Mouse (Mus musculus) skeletal muscle tissue, adult 2 months (tissue): ENCODE data around the gene Tcea2.

Experiments used
- DNase-seq: peaks from one replicate; pipeline ENCODE4 v3.0.0-alpha.2; 2012; ENCODE audit warnings: low read depth, low spot score

Tcea2 gene

DNA sequence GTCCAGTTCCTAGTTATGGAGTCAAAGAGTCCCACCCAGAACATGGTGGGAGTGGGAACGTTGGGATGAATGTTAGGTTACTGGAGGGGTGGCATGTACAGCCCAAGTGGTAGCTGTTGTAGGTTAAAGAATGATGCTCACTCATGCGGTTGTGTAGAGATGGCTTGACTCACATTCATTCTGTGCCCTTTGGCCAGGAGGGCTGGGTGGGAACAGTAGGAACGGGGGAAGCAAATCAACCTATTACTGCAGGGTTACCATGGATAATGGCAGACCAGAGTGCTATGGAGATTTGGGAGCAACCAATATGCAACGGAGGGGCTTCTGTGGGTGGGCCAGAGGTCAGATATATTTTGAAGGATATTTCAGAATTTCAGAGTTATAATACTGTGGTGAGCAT is 5.2 kb upstream of the Tcea2 start:
- no peak for DNase-seq

DNA sequence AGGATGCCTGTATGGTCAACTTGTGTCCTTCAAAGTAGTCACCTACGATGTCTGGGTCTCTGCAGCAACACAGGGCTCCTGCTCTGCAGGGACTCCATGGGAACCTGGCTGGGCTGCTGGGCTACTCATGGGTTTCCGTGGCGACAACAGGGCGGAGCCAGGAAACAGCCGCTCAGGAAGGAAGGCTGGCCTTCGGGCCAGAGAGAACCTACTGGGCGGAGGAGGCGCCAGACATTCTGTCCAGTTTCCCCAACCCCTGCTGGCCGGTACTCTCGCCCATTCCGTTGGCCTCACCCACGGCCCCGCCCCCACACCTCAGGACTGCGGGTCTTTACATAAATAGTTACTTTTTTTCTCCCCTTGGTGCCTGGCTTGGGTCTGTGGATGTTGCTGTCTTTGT is 4.7 kb upstream of the Tcea2 start:
- DNase-seq = peak; percentile 47

DNA sequence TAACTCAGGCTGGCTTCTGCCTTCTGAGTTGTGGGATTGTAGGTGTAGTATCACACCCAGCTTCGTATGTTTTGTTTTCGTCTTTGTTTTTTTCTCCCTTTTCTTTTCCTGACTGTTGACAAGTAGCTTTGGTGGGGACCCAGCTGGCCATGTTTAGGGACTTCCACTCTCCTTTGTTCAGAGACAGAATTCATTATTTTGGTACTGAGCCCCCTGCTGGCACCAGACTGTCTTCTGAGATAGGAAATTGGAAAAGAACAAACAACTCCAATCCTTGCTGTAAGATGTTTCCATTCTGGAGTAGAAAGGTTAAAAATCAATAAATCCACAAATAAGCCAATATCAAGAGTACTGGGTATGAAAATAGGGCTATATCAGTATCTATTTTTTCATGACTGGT is 3.7 kb upstream of the Tcea2 start:
- DNase-seq = no peak

DNA sequence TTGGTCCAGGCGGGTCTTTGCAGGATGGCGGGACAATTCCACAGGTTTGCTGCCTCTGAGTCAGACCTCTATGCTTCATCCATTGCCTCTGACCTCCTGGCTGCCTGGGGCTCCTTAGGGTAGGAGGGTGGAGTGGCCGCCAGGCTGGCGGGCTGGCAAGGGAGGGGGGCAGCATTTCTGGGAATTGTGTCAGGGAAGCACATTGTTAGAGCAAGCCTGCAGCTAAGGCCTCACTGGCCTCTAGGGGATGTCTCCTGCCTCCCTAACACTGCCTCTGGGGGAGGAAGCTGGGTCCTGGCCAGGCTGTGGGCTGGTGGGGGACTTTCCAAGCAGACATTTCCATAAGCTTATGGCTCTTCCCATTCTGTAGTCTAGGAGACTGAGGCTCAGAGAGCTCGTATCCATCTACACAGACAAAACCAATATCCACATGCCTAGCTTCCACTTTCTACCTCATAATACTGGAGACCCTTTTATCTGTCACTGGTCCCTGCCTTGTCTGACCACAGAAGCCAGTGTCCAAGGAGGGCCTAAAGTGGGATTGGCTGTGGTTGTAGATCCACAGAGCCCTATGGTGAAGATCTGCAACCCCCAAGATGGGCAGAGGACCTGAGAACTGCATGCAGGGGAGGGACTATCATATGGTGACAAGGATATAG is 2.9 kb upstream of the Tcea2 start:
- peak; percentile 22 for DNase-seq

DNA sequence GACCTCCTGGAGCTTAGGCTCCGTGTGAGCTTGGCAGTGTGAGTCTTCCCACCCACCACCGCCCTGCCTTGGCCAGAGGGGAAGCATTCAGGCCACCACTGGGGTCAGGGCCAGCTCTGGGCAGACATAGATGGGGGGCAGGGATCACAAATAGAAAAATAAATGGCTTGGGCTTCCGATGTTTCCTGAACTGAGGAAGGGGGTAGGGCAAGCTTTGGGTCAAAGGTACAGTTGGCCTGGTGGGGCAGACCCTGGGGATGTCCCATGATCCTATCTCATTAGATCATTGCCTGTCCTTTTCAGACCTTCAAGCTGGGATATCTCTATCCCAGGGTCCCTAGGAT is 2.4 kb upstream of the Tcea2 start:
- DNase-seq = no peak

DNA sequence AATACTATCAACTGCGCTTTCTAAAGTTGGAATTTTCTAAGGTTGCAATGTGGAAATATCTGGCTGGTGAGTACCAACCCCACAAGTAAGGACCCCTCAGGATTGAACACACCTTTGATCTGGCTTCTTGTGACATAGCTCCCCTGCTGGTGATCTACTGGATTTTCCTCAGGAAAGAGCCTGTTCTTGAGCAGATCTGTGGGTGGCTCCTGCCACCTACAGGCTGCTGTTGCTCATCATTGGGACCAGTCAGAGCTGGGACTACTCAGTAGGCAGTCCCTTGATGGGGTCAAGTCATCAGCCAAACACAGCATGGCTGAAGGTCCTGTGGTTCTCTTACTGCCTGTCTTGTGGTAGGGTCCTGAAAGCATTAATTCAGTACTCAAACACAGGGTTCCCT is 1.3 kb upstream of the Tcea2 start:
- DNase-seq = peak; percentile 75

DNA sequence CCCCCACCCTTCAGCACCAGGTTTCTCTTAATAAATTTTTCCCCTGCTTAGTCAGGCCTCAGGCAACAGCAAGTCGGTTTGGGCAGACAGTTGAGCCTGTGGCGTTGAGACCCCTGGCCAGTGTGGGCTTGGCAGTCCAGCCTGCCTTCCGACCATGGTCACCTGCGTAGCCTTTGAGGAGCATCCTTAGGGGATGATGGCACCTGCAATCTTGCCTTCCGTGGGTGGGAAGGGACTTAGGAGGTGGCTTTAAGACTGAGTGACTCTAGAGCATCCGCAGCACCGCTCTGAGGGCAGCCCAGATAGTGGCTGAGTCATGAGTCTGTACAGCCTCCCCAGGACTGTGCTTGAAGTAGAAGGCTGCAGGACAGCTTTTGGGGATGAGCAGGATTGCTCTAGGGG is 607 bp downstream of the Tcea2 start:
- DNase-seq = no peak

DNA sequence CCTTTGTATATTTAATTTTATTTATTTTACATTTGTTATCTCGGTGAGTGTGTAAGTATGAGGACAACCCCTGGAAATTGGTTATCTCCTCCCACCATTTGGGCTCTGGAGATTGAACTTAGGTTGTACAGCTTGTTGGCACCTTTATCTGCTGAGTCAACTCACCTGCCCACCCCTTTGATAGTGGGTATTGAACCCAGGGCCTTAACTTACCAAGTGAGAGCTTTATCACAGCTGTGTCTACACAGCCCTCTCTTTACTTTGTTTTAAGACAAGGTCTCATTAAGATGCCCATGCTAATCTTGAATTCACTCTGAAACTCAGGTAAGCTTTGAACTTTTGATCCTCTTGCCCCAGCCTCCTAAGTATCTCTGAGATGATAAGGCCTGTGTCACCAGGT is 1.9 kb downstream of the Tcea2 start:
- no peak for DNase-seq

DNA sequence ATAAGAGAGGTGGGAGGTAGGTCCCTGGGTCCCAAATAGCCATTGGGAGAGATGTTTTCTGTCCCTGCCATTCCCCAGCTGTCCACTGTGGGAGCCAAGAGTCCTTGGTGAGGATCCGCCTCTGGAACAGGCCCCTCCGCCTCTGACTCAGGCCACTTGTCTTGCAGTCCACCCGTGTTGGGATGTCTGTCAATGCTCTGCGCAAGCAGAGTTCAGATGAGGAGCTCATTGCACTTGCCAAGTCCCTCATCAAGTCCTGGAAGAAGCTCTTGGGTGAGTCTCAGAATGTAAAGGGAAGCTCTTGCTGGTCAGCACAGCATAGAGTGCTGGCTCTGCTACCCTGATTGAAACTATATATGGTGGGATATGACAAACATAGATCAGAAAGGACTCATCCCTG is 3.3 kb downstream of the Tcea2 start:
- DNase-seq = no peak

DNA sequence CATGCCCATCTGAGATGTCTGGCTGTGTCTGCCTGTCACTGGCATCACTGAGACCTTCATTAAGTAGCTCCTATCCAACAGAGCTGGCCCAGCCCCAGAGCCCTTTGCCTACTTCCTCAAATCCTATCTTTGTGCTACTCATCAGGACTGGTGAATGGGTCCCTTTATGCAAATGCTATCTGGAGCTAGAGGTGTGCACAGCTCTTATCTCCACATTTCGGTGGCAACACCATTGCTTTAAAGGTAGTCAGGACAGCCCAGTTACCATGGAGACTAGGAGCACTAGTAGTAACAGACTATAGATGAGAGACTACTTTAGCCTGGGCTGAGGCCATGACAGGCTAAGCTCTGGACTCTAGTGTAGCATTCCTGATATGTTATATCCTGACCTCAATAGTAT is 4.6 kb downstream of the Tcea2 start:
- no peak for DNase-seq

DNA sequence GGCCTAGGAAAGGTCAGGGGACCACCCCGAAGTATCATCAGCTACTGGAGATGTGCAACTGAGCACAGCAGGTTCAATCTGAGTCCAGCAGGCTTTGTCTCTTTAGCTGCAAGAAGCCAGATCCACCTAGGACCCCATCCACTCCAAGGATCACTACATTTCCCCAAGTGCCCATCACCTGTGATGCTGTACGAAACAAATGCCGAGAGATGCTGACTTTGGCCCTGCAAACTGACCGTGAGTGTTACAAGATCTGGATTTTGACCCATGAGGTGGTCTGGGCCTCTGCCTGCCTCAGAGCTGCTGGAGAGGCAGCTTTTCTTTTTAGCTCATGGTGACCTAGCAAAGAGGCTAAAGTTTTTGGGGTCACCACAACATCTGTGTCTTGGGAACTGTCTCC is 5.6 kb downstream of the Tcea2 start:
- no peak for DNase-seq

DNA sequence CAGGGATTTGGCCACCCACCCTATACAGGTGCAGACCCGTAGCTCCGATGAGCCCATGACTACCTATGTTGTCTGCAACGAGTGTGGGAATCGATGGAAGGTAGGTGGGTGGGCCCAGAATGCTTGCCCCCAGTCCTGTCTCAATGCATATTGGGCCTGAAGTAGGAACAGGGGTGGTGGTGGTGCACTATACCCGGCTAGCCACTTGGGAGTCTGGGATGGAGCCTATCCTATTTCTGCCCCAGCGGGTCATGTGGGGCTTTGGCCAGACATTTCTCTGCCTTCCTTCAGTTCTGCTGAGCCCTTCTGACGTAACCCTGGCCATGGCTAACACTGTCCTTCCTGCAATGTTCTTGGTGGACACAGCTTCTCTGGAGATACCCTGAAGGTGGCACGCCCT is 7.5 kb downstream of the Tcea2 start:
- DNase-seq = no peak

DNA sequence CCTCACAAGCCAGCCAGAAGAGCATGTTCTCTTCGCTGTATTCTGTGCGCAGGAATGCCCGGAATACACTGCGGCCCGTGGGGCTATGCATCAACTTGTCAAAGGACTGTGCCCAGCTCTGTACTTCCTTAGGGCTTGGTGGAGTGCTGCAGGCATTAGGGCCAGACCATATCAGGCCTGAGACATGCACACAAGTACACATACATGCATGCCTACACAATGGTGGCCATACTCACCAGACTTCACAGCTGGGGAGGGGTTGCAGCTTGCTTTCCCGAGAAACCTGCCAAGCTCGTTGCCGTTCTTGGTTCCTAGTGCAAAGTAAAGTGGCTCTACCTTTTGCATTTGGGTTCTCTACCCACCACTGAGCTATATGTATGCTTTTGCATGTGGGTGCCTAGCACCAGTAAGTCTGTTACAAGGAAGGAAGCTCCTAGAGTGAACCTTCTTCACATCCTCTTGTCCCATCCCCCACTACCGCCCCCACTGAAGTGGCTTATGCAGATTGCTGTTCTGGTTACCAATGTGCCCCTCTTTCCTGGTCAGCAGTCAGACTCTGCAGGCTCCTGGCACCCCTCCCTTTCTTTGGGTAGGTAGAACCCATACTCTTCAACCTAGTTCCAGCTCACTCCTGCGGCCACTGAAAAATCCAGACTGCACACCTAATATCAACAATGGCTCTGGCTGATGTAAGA is 9.5 kb downstream of the Tcea2 start:
- DNase-seq = no peak

DNA sequence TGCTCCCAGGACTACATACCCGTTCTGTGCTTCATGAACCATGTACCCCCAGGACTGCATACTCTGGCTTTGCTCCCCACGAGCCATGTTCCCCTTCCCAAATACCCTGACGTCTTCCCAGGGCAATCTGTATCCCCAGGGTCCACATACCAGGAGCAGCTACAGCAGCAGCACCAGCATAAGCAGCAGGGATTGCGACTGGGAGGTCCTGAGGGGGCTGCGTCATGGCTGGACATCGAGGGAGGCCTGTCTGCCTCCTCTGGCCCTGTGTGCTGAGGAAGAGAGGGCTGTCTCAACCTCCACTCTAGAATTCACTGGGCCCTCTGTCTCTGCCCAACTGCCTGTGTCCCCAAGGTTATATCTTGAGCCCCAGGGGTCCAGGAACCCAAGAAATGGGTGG is 11.0 kb downstream of the Tcea2 start:
- DNase-seq = no peak

DNA sequence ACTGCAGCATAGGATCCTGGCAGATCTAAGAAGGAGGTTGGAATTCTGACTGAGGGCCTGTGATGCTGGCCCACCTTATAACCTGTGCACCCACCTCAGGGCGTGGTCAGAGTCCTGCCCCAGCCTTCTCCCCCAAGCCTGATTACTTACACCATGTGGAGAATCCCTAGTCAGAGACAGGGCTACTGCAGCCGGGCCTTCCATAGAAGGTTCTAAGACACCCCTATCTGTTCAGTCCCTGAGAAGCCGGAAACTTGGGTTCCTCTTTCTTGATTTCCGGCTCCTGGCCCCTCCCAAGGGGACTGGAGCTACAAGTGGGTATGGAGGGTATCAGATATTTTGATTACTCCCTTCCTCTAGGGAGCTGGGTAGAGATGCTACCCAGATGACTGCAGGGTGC is 11.5 kb downstream of the Tcea2 start:
- no peak for DNase-seq

DNA sequence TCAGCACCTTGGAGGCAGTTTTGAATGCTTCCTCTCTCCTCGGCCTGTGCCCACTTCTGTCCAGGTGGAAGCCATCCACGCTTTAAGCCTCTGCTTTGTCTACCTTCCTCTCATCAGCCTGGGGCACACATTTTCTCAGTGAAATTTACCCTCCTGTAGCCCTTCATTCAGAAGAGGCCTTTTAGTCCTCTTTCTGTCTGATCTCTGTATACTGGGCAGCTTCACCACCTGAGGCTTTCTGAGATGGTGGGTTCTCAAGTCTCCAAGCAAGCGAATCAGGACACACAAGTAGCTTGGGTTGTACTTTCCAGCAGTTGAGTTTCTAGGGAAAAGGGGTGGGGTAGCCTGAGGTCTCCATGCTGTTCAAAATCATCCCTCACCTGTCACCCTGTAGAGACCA is 12.2 kb downstream of the Tcea2 start:
- no peak for DNase-seq

DNA sequence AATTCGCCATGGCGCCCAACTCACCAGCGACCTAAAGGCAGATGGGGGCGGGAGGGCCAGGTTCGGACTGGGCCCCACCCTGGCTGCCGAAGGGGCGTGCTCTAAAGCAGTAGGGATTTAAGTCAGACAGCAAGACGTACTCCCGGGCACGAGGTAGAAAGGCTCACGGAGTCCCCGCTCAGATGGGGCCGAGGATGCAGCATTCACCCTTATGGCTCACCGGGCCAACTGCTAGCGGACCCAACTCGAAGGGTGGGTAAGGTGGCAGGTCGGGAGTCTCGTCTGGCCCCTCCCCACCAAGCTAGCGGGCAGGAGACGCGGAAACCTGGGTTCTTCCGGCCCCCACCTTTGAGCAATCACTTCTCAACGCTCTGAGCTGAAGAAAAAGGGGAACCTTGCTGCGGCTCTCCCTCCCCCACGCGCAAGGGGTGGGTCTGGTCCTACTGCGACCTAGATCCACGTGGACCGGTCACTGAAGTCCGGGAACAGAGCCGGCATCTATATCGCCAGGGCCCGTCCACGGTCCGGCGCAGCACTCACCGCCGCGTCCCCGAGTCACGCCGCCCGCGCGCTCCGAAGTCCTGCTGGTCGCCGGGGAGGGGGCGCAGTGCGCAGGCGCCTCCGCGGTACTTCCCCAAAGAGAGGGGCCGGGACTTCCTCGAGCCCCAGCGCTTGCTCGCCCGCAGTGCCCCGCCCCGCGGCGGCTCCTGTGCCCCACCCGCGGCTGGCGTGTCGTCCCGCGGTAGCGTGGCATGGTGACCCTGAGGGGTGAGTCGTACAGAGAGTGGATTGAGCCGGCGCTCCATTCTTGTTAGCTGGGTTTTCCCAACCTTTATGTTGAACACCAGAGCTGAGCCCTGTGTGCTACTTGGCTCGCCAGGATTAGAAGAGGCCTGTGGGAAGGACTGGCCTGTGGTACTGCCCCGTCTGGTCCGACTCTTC is 13.5 kb downstream of the Tcea2 start, which contains the start of gene Rgs19:
TSS of gene Rgs19 (minus strand) at position 639 of the 942 bp plus-strand sequence.
- DNase-seq = peak; percentile 70

DNA sequence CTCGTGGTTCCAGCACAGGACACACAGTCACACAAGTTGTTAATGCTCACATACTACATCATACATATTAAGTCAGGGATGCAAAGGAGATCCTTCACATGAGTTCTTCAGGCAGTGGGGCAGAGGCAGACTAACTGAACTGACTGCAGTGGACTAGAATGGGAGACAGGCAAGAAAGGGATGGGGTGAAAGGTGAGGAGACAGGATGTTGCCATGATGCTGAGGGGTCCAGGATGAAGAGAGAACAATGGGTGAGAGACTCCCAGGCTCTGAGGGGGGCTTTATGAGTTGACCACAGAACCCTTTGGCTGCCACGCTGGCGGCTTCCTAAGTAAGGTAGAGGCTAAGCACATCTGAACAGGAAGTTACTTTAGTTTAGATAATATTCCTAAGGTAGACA is 14.5 kb downstream of the Tcea2 start:
- no peak for DNase-seq

DNA sequence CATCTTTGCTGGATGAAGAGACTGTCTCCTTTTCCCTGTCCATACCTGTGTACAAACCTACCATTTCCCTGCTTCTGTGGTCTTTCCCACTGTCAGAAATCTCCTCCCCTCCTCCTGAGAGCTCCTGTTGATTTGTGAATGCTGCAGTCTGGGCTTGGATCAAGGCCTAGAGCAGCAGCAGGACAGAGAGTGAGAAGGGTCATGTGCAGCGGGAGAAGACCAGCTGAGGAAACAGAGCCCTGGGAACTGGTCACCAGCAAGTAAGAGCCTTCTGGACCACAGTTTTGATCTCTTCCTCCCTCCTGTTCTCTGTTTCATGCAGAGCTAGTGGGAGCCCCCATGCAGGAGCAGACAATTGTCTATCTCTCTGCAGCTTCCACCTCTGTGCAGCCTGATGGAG is 15.7 kb downstream of the Tcea2 start:
- DNase-seq = no peak

DNA sequence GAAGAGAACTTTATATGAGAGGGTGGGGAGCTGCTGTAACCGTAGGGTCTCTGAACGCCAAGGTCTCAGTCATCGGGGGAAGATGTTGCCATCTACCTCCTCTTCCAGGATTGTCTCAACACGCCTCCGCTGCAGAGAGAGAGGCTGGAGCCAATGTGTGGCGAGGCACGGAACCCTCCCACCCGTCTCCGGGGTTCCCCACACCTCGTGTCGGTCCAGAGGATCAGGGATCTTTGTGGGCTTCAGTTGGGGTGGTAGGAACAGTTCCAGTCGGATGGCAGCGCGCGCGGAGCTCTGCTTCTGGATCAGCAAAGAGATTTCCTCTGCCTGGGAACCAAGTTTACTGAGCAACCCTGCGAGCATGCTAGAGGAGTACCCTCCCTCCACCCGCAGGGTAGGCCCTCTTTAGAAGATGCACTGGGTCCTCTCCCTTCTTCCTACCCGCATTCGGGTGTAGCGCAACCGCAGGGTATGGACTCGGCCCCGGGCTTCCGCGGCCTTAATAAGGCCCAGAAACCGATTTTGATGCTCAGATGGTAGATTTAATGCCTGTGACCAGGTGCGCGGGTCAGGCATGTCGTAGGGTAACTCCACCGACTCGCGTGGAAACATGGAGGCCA is 16.8 kb downstream of the Tcea2 start:
- no peak for DNase-seq

DNA sequence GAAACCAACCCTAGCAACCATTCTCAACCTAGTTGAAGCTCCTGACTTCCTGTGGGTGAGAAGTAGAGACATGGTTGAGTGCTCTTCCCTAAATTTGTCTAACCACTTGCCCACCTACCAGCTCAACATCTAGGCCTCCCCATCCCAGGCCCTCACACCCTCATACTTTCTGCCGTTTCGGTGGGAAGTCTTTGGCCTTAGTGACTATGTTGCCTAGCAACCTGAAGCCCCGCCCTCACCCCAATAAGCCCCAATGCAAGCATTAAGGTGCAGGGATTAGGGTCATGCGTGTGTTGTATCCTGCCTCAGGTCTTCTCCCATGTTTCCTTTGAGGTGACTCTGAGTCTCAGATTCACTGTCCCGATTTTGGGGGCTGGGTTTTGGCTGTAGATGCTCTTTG is 18.1 kb downstream of the Tcea2 start, which contains the start of gene Lkaaear1:
TSS of gene Lkaaear1 (minus strand) at position 202 of the 400 bp plus-strand sequence.
- DNase-seq = no peak

DNA sequence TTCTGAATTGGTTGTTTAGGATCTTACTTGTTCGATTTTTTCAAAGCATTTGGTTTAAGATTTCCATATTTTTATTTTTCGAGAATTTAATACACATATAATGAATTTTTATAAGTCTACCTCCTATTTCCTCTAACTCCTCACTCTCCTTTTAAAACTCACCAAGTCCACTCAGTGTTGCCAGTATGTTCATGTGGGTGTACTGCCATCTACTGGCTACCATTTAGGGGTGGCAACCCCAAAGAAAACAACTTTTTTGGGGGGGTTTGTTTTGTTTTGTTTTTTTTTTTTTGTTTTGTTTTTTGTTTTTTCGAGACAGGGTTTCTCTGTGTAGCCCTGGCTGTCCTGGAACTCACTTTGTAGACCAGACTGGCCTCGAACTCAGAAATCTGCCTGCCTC is 26.6 kb downstream of the Tcea2 start:
- DNase-seq = no peak
